Mouse (Mus musculus) liver, embryonic 15.5 days (tissue): ENCODE results near the gene Gnb1l. TPM values are rescaled to one million over a fixed set of nuclear protein-coding genes. Genes with fewer than 3 reads are reported as not detected.

Source experiments
- ATAC-seq: fragments of 200-750 bp; cut with Nextera tagmentation; 2 replicates; pipeline ENCODE4 v1.8.0; 2017; ENCODE audit warnings: moderate number of reproducible peaks, mild to moderate bottlenecking, moderate library complexity; ENCODE audit not compliant: insufficient read depth
- H3K27ac ChIP-seq: fragments of 300-500 bp; sonication (generic); replicated peaks from 2 replicates; pipeline ENCODE4 v1.5.1; 2015; ENCODE audit warnings: mild to moderate bottlenecking, inconsistent platforms
- H3K27me3 ChIP-seq: fragments of 300-500 bp; sonication (generic); 2 replicates; pipeline ENCODE4 v1.6.1; 2015; ENCODE audit warnings: mild to moderate bottlenecking, inconsistent platforms
- H3K36me3 ChIP-seq: fragments of 300-500 bp; sonication (generic); replicated peaks from 2 replicates; pipeline ENCODE4 v1.6.1; 2015; ENCODE audit warnings: moderate library complexity, mild to moderate bottlenecking, inconsistent platforms
- H3K4me1 ChIP-seq: fragments of 300-500 bp; sonication (generic); replicated peaks from 2 replicates; pipeline ENCODE4 v1.6.1; 2015; ENCODE audit warnings: inconsistent platforms
- H3K4me2 ChIP-seq: fragments of 300-500 bp; sonication (generic); 2 replicates; pipeline ENCODE4 v1.6.1; 2015; ENCODE audit warnings: moderate library complexity, mild to moderate bottlenecking, inconsistent platforms
- H3K4me3 ChIP-seq: fragments of 300-500 bp; sonication (generic); replicated peaks from 2 replicates; pipeline ENCODE4 v1.5.1; 2015; ENCODE audit warnings: mild to moderate bottlenecking, inconsistent platforms
- H3K9ac ChIP-seq: fragments of 300-500 bp; sonication (generic); 2 replicates; pipeline ENCODE4 v1.6.1; 2015; ENCODE audit warnings: moderate library complexity, mild to moderate bottlenecking, inconsistent platforms
- H3K9me3 ChIP-seq: fragments of 300-500 bp; sonication (generic); replicated peaks from 2 replicates; pipeline ENCODE4 v1.6.1; 2016; ENCODE audit warnings: inconsistent platforms
- WGBS: fragments of 180-500 bp; shearing (Covaris S2); methylation state at CpG from one replicate; pipeline ENCODE4 v1.1.7; 2015; ENCODE audit warnings: mixed read lengths; ENCODE audit not compliant: insufficient replicate concordance; 5-methylcytosine and 5-hydroxymethylcytosine counted together
- polyA plus RNA-seq: library from polyadenylated mRNA; unstranded; fragments of >200 nt; fragmentation: Nextera tagmentation; extraction: Ambion mirVana; gene quantifications from 2 replicates; pipeline ENCODE4 v1.2.1, GENCODE M21; 2015

Gnb1l gene
- polyA plus RNA-seq, 1 experiment from 2014 or later, result 7.5 TPM

DNA sequence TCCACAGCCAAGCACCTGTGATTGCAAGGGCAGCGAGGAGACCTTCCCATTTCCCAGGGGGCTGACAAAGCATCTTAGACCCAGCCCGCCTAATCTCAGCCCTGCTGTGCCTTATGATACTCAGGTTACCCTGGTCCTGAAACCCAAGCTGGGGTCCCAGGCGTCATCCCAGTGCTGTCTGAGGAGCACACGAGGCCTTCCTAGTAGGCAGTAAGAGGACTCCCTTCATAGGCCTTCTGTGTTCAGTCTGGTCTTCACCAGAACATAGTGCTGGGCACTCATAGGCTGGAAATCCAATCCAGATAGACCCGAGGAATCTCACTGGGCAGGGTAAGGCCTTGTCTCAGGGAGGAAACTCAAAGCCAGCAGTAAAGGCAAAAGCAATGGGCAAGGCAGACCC lies 14.7 kb upstream of the Gnb1l start:
- WGBS, result 80% methylated on average over 5 of the region's 5 CpGs
- Histone ChIP-seq H3K9ac (no peak overlapping the region), H3K36me3 (peaks cover 68% of the 10 kb centered on the region), H3K9me3 (no peaks in the 10 kb centered on the region), H3K4me1 (no peaks in the 10 kb centered on the region; the same call in 1 of the 2 replicates), H3K4me3 (no peak overlapping the region), H3K27ac (no peak overlapping the region), H3K27me3 (no peaks in the 10 kb centered on the region), H3K4me2 (no peak overlapping the region)
- ATAC-seq, result no peak

DNA sequence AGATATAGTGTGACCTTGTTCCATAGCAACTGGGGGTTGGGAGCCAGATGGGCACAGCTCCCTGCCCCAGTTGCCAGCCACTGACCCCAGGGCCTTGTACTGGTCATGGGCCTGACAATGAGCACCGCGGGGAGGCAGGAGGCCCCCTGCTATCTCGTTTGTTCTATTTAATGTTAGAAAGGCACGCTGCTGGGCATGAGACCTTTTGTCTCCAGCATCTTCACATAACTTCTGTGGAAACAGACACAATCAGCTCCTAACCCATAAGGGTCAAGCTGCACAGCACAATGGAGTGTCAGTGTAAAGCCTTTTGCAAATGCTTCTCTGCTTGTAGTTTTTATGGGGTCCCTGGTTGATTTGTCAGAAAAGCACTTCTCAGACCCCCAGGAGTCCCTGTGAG lies 14.1 kb upstream of the Gnb1l start:
- Histone ChIP-seq H3K4me3 (no peak overlapping the region), H3K4me2 (no peak overlapping the region), H3K4me1 (no peaks in the 10 kb centered on the region; the same call in 1 of the 2 replicates), H3K36me3 (peaks cover 63% of the 10 kb centered on the region), H3K27ac (no peak overlapping the region), H3K9me3 (no peaks in the 10 kb centered on the region), H3K9ac (no peak overlapping the region), H3K27me3 (no peaks in the 10 kb centered on the region)
- 63% methylated on average over 4 of the region's 4 CpGs for WGBS
- ATAC-seq, result no peak

DNA sequence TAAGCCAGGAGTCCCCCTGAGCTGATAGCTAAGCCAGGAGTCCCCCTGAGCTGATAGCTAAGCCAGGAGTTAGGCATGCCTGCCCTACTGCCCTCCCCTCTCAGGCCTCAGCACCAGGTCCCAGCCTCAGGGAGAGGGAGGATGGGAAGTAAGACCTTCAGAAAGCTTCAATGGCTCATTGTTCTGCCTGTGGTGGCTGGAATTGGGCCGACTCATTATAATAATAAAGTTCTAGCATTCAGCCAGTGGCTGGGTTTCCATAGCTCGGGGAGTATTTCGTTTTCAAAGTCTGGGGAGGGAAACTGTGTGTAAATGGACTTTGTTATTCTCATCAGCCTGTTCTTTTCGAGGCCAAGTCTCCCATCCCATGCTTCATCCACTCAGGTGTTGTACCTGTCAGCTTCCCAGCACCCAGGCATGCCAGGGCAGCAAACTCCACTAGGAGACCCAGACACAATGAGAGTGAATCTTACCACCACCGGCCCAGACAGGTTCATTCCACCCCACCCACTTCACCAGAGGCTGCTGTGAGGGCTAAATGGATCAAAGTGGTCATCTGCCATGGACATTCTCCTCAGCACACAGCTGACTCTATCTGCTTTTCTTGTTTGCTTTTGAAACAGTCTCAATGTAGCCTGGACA lies 13.6 kb upstream of the Gnb1l start:
- Histone ChIP-seq H3K4me1 (no peaks in the 10 kb centered on the region; the same call in 1 of the 2 replicates), H3K36me3 (peaks cover 57% of the 10 kb centered on the region), H3K4me2 (no peak overlapping the region), H3K9me3 (no peaks in the 10 kb centered on the region), H3K9ac (no peak overlapping the region), H3K27me3 (no peaks in the 10 kb centered on the region), H3K4me3 (no peak overlapping the region), H3K27ac (no peak overlapping the region)
- 80% methylated on average over 5 of the region's 5 CpGs for WGBS
- no peak for ATAC-seq

DNA sequence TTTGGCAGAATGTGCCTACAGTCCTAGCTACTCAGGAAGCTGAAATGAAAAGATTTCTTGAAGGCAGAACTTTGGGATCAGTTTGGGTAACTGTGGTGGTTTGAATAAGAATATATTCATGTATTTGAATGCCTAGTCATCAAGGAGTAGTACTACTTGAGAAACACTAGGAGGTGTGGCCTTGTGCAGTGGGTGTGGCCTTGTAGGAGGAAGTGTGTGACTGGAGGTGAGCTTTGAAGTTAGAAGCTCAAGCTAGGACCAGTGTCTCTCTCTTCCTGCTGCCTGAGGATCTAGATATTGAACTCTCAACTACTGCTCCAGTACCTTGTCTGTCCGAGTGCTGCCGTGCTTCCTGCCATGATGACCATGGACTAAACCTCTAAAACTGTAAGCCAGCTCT lies 12.4 kb upstream of the Gnb1l start:
- ATAC-seq, result no peak
- H3K27ac ChIP-seq, result no peak overlapping the region
- WGBS, result 84% methylated on average over 2 of the region's 2 CpGs
- H3K4me2 ChIP-seq, result no peak overlapping the region
- H3K9ac ChIP-seq, result no peak overlapping the region
- H3K9me3 ChIP-seq, result no peaks in the 10 kb centered on the region
- no peaks in the 10 kb centered on the region; the same call in 1 of the 2 replicates for H3K4me1 ChIP-seq
- H3K36me3 ChIP-seq, result peaks cover 45% of the 10 kb centered on the region
- H3K4me3 ChIP-seq, result no peak overlapping the region
- no peaks in the 10 kb centered on the region for H3K27me3 ChIP-seq

DNA sequence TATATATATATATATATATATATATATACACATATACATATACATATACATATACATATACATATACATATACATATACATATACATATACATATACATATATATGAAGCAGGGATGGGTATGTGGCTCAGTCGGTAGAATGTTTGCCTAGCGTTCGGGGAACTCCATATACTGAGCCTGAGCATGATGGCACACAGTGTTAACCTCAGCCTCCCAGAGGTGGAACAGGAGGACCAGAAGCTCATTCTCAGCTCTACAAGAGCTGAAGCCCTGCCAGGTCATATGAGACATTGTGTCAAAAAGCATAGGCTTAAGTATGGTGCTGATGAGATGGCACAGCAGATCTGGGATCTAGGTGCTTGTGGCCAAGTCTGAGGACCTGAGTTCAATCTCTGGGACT lies 8.2 kb upstream of the Gnb1l start:
- 85% methylated on average over 3 of the region's 3 CpGs for WGBS
- H3K9me3 ChIP-seq, result no peaks in the 10 kb centered on the region
- ATAC-seq, result no peak

DNA sequence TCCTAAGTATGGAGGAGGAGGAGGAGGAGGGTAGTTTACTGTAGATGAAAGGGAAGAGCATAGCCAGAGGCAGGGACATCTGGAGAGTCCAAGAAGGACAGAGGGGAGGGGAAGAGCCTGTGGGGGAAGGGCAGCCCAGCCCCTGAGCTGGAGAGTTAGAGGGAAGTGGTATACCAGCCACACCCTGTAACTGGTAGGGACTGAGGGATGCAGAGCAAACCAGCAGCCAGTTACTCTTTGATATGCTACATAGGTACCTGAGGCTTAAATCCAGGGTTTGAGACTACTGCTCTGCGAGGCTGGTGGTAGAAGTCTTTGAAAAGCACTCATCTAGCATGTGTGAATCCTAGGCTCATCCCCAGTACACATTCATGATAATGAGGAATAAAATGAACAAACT lies 7.6 kb upstream of the Gnb1l start:
- no peak for ATAC-seq
- no peak overlapping the region for H3K9ac ChIP-seq
- H3K27ac ChIP-seq, result no peak overlapping the region
- peaks cover 8% of the 10 kb centered on the region for H3K36me3 ChIP-seq
- no peak overlapping the region for H3K4me3 ChIP-seq
- H3K4me1 ChIP-seq, result no peaks in the 10 kb centered on the region
- 42% methylated on average over 1 of the region's 1 CpGs for WGBS
- no peaks in the 10 kb centered on the region for H3K27me3 ChIP-seq
- no peaks in the 10 kb centered on the region for H3K9me3 ChIP-seq
- H3K4me2 ChIP-seq, result no peak overlapping the region

More for the DNA sequence above, 8.2 kb upstream of the Gnb1l start:
- peaks cover 13% of the 10 kb centered on the region for H3K36me3 ChIP-seq
- H3K4me3 ChIP-seq, result no peak overlapping the region
- H3K27me3 ChIP-seq, result no peaks in the 10 kb centered on the region
- H3K27ac ChIP-seq, result no peak overlapping the region
- H3K4me1 ChIP-seq, result no peaks in the 10 kb centered on the region
- H3K4me2 ChIP-seq, result no peak overlapping the region
- no peak overlapping the region for H3K9ac ChIP-seq

DNA sequence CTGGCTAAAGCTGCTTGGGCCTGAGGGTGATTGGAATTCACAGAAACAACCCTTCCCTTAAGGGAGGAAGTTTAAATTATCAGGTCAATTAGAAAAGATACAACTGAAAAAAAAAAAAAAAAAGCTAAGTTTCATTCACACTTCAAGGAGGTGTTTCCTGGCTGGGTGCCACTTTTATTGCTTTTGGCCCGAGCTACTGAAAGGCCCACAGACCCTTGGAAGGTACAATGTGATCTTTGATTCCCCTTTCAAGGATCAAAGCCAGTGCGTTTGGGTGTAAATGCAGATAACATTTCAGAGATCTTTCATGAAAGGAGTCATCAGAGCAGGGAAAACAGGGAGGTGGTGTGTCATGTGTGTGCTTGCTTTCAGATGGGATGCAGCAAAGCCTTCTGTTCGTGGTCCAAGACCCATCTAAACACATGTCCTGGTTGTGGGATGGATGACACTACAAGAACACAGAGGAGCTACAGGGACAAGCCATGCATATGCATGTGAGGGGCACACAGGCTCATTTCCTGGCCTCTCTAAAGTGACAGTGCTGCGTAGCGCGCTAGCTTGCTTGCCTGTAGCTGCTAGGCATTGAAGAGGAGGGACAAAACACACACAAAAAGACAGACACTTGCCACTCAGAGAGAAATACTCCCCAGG lies 523 bp upstream of the Gnb1l start:
- WGBS, result 3% methylated on average over 6 of the region's 6 CpGs
- H3K4me1 ChIP-seq, result peaks cover 29% of the 10 kb centered on the region
- peak overlapping the region; percentile 88 for H3K4me3 ChIP-seq
- peak overlapping the region; percentile 97 for H3K4me2 ChIP-seq
- peak overlapping the region; percentile 82 for H3K9ac ChIP-seq
- H3K27ac ChIP-seq, result peak overlapping the region; percentile 79
- ATAC-seq, result peak; percentile 56
- no peaks in the 10 kb centered on the region for H3K9me3 ChIP-seq
- no peaks in the 10 kb centered on the region for H3K27me3 ChIP-seq
- H3K36me3 ChIP-seq, result peaks cover 16% of the 10 kb centered on the region

DNA sequence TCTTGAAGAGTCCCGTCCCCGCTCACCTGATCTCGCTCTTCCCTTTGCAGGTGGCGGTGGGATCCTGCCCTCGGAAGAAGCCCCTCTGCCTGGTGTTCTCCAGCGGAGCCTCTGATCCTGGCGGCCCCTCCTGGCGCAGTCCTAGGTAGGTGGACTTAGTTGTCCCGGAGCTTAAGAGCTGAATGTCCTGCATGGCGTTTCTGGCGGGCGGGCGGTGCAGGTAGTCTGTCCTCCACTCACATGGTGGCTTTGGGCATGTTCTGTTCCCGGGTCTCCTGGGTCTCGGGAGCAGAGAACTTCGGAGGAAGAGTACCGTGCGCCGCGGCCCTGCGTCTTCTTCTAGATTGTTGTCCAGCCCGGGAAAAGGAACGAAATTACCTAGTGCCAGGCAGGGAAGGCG lies 483 bp downstream of the Gnb1l start:
- Histone ChIP-seq H3K27me3 (no peaks in the 10 kb centered on the region), H3K4me1 (peaks cover 29% of the 10 kb centered on the region), H3K27ac (peak overlapping the region; percentile 38; the same call in 1 of the 2 replicates), H3K9me3 (no peaks in the 10 kb centered on the region), H3K4me2 (peak overlapping the region; percentile 97), H3K4me3 (peak overlapping the region; percentile 88), H3K36me3 (peaks cover 16% of the 10 kb centered on the region), H3K9ac (peak overlapping the region; percentile 82)
- WGBS, result under 1% methylated on average over 24 of the region's 24 CpGs
- ATAC-seq, result peak; percentile 40

DNA sequence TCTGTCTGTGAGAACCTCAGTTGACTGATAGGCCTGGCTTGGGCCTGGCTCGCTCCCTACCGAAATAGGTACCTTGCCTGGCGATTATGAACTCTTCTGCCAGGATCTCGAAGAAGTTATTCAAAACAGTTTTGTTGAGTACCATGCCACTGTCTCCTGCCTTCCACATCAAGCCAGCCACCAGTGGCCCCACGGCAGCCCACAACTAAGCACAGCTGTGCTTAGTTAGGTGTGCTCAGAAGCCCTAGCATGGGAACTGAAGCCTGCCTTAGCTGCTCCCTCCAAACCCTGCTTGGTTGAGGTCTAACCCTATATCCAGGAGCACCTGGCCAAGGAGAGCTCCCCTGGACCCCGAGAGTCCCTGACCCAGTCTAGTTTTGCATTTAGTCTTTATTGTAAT lies 3.0 kb downstream of the Gnb1l start:
- Histone ChIP-seq H3K4me3 (no peak overlapping the region), H3K36me3 (peaks cover 16% of the 10 kb centered on the region), H3K9ac (no peak overlapping the region), H3K4me1 (peaks cover 29% of the 10 kb centered on the region), H3K27ac (no peak overlapping the region), H3K4me2 (no peak overlapping the region), H3K9me3 (no peaks in the 10 kb centered on the region), H3K27me3 (no peaks in the 10 kb centered on the region)
- ATAC-seq, result no peak
- WGBS, result 80% methylated on average over 6 of the region's 6 CpGs

DNA sequence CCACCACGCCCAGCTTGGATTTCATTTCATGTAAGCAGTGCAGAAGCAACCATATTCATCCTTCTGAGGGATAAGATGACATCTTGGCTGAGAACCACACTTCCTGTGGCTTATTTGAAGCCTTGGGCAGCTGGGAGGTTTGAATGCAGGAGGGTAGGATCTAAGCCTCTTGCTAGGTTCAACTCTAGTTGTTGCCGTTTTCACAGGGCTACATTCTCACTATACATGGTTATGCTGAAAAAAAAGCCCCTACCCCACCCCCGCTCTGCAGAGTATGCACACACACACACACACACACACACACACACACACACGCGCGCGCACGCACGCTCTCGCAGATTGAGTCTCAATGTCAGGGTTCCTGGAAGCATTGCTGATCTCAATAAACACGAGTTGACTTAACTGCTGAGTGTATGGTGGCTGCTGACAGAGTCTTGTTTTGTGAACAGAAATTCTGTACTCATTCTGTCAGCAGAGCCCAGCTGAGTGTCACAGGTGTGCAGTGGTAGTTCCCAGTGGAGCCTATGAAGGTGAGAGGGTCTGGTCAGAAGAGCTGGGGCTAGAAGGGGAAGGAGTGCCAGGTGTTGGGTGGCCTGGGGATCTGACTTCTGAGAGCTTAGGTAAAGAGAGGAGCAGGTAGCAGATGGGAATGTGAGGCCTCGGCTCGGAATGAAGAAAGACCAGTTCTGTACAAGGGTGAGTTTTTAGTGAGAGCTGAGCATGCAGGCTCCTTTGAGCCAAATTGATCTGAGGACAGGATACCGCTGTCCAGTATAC lies 5.2 kb downstream of the Gnb1l start:
- Histone ChIP-seq H3K36me3 (peaks cover 16% of the 10 kb centered on the region), H3K9ac (no peak overlapping the region), H3K4me2 (no peak overlapping the region), H3K4me3 (no peak overlapping the region), H3K27ac (no peak overlapping the region), H3K4me1 (peaks cover 19% of the 10 kb centered on the region), H3K27me3 (no peaks in the 10 kb centered on the region), H3K9me3 (no peaks in the 10 kb centered on the region)
- ATAC-seq, result no peak
- WGBS, result 82% methylated on average over 14 of the region's 14 CpGs

DNA sequence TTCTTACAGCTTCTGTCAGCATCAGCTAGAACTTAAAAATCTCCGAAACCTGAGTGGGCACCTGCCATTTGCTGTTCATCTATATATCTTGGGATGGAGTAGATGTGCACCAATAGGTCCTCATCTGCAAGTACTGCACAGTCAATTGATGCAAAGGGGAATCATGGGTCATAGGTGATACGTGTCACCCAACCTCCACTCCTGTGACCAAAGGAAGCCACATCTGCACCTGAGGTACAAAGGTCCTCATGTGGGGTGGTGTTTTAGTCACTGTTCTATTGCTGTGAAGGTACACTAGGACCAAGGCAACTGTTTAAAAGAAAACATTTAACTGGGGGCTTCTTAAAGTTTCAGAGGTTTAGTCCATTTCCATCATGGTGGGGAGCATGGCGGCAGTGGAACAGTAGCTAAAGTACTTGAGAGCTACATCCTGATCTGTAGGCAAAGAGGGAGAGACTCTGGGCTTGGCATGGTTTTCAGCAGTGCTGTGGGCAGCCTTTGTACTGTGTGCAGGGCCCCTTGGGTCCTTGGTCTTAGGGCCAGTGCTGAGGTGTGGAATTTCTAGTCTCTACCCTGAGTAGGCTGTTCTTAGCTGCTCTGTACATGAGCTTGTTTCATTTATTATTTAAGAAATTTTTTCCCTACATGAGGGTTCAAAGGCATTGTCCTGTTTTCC lies 8.1 kb downstream of the Gnb1l start:
- Histone ChIP-seq H3K4me1 (no peaks in the 10 kb centered on the region), H3K27me3 (no peaks in the 10 kb centered on the region), H3K9me3 (no peaks in the 10 kb centered on the region), H3K4me2 (no peak overlapping the region), H3K36me3 (peaks cover 8% of the 10 kb centered on the region), H3K9ac (no peak overlapping the region), H3K4me3 (no peak overlapping the region), H3K27ac (no peak overlapping the region)
- ATAC-seq, result no peak
- WGBS, result 80% methylated on average over 3 of the region's 3 CpGs
